Mouse (Mus musculus): ENCODE measurements around the gene Oat. TPM values are rescaled to one million over a fixed set of nuclear protein-coding genes. Genes with fewer than 3 reads are reported as not detected.

The Oat gene
- 139 and 155 TPM in 2 replicates for polyA plus RNA-seq (2015; fragmentation: Nextera tagmentation; extraction: Ambion mirVana)

- Histone ChIP-seq H3K4me1 (replicated peaks; ENCODE audit: control insufficient read depth, insufficient read depth) (peaks cover 10% of the 10 kb centered on the region), H3K27ac (replicated peaks) (peak within 1 kb of the TSS; percentile 99), H3K4me3 (ENCODE audit: low read depth, low read length) (peak within 1 kb of the TSS; percentile 65), H3K9ac (ENCODE audit: low read length) (peak within 1 kb of the TSS; percentile 84), H3K9me3 (ENCODE audit: control insufficient read depth, low read length) (no peaks in the 10 kb centered on the region), H3K27me3 (ENCODE audit: control insufficient read depth, insufficient read depth, low read length) (no peaks in the 10 kb centered on the region), H3K4me2 (replicated peaks; ENCODE audit: low read depth) (peak within 1 kb of the TSS; percentile 77), H3K36me3 (ENCODE audit: control insufficient read depth, insufficient read depth, low read length) (no peaks in the 10 kb centered on the region)
- DNase-seq (ENCODE audit: low spot score) (peak; percentile 97), ATAC-seq (ENCODE audit: low FRiP score, low TSS enrichment) (peak; percentile 97)
- TF ChIP-seq EP300 (optimal IDR thresholded peaks at IDR 0.05) (no peak), CTCF (IDR thresholded peaks at IDR 0.05; ENCODE audit: low read depth) (no peak)
- under 1% methylated on average over 48 of the region's 49 CpGs for WGBS
These were observed at the start of gene Oat for GRCm38 (mm10) chr7:132576116-132576650. Gene Oat, minus strand, starts transcription at chr7:132576398.

- TF ChIP-seq CTCF (IDR thresholded peaks at IDR 0.05; ENCODE audit: low read depth), result no peak
- no peak for TF ChIP-seq EP300 (optimal IDR thresholded peaks at IDR 0.05)
- no peak for DNase-seq (ENCODE audit: low spot score)
- Histone ChIP-seq H3K4me1 (replicated peaks; ENCODE audit: control insufficient read depth, insufficient read depth) (no peaks in the 10 kb centered on the region), H3K4me2 (replicated peaks; ENCODE audit: low read depth) (no peak overlapping the region), H3K27ac (replicated peaks) (no peak overlapping the region), H3K9me3 (ENCODE audit: control insufficient read depth, low read length) (no peaks in the 10 kb centered on the region), H3K27me3 (ENCODE audit: control insufficient read depth, insufficient read depth, low read length) (no peaks in the 10 kb centered on the region), H3K4me3 (ENCODE audit: low read depth, low read length) (no peak overlapping the region), H3K36me3 (ENCODE audit: control insufficient read depth, insufficient read depth, low read length) (no peaks in the 10 kb centered on the region), H3K9ac (ENCODE audit: low read length) (no peak overlapping the region)
- no peak for ATAC-seq (ENCODE audit: low FRiP score, low TSS enrichment)
- WGBS, result 81% methylated on average over 10 of the region's 10 CpGs
These were observed 48.0 kb upstream of the Oat start for GRCm38 (mm10) chr7:132624161-132624560.

DNA sequence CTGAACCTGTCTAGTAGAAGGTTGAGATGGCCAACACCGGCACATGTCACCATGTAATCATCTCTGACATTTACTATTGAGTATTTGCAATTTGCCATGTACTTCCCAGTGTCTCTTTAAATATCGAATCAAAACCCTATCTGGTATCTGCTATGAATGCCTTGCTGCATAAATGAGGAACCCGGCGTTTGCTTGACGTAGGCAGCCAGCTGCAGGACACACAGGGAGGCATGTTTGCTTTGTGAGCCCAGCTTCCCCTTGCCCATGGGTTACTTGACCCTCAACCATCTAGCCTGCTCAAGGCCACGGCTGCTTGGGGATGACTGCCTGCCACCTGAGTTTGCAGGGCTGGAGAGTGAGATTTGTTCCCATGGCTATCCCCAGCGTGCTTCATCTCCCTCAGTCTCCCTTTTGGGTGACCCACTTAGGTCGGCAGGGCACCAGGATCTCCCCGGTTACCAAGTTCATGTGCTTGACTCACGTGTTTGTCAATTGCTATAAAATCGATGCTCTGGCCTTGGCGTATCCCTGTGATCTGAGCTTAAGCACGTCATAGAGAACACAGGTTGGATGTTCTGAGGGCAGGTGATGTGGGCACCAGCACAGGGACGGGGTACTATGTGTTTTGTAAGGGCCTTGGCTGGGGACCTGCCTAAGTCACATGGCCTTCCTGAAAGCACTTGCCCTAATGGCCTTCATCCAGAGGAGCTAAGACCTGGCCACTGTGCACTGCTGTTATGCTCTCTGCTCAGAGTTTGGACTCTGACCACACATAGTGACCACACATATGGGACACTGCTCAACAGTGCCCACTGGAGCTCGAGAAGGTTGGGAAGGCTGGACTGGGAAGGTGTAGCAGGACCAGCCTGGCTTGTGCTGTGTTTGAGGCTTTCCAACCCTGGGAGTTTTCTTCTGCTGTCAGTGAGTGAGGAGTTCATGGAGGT is 44.0 kb upstream of the Oat start:
- TF ChIP-seq CTCF (IDR thresholded peaks at IDR 0.05; ENCODE audit: low read depth), result no peak
- no peak for TF ChIP-seq EP300 (optimal IDR thresholded peaks at IDR 0.05)
- no peak overlapping the region for H3K27ac ChIP-seq (replicated peaks)
- peak; percentile 51; the same call in 1 of the 2 replicates for ATAC-seq (ENCODE audit: low FRiP score, low TSS enrichment)
- DNase-seq (ENCODE audit: low spot score), result no peak
- 86% methylated on average over 15 of the region's 15 CpGs for WGBS
- H3K9me3 ChIP-seq (ENCODE audit: control insufficient read depth, low read length), result no peaks in the 10 kb centered on the region
- H3K36me3 ChIP-seq (ENCODE audit: control insufficient read depth, insufficient read depth, low read length), result no peaks in the 10 kb centered on the region
- no peak overlapping the region for H3K9ac ChIP-seq (ENCODE audit: low read length)
- no peaks in the 10 kb centered on the region for H3K4me1 ChIP-seq (replicated peaks; ENCODE audit: control insufficient read depth, insufficient read depth)
- no peaks in the 10 kb centered on the region for H3K27me3 ChIP-seq (ENCODE audit: control insufficient read depth, insufficient read depth, low read length)
- H3K4me3 ChIP-seq (ENCODE audit: low read depth, low read length), result no peak overlapping the region
- H3K4me2 ChIP-seq (replicated peaks; ENCODE audit: low read depth), result no peak overlapping the region

- no peaks in the 10 kb centered on the region for H3K4me1 ChIP-seq (replicated peaks; ENCODE audit: control insufficient read depth, insufficient read depth)
- no peaks in the 10 kb centered on the region for H3K27me3 ChIP-seq (ENCODE audit: control insufficient read depth, insufficient read depth, low read length)
- H3K9ac ChIP-seq (ENCODE audit: low read length), result no peak overlapping the region
- H3K4me2 ChIP-seq (replicated peaks; ENCODE audit: low read depth), result no peak overlapping the region
- no peak for ATAC-seq (ENCODE audit: low FRiP score, low TSS enrichment)
- H3K9me3 ChIP-seq (ENCODE audit: control insufficient read depth, low read length), result no peaks in the 10 kb centered on the region
- no peaks in the 10 kb centered on the region for H3K36me3 ChIP-seq (ENCODE audit: control insufficient read depth, insufficient read depth, low read length)
- DNase-seq (ENCODE audit: low spot score), result no peak
- TF ChIP-seq EP300 (optimal IDR thresholded peaks at IDR 0.05) (no peak), CTCF (IDR thresholded peaks at IDR 0.05; ENCODE audit: low read depth) (no peak)
- no peak overlapping the region for H3K4me3 ChIP-seq (ENCODE audit: low read depth, low read length)
- 90% methylated on average over 8 of the region's 8 CpGs for WGBS
- no peak overlapping the region for H3K27ac ChIP-seq (replicated peaks)
These were observed 43.4 kb upstream of the Oat start for GRCm38 (mm10) chr7:132619549-132619948.

- TF ChIP-seq EP300 (optimal IDR thresholded peaks at IDR 0.05), result no peak
- no peak for TF ChIP-seq CTCF (IDR thresholded peaks at IDR 0.05; ENCODE audit: low read depth)
- 81% methylated on average over 5 of the region's 5 CpGs for WGBS
- H3K27ac ChIP-seq (replicated peaks), result no peak overlapping the region
- ATAC-seq (ENCODE audit: low FRiP score, low TSS enrichment) (no peak), DNase-seq (ENCODE audit: low spot score) (no peak)
- H3K9me3 ChIP-seq (ENCODE audit: control insufficient read depth, low read length), result no peaks in the 10 kb centered on the region
- no peaks in the 10 kb centered on the region for H3K4me1 ChIP-seq (replicated peaks; ENCODE audit: control insufficient read depth, insufficient read depth)
- no peak overlapping the region for H3K9ac ChIP-seq (ENCODE audit: low read length)
- no peaks in the 10 kb centered on the region for H3K27me3 ChIP-seq (ENCODE audit: control insufficient read depth, insufficient read depth, low read length)
- no peak overlapping the region for H3K4me2 ChIP-seq (replicated peaks; ENCODE audit: low read depth)
- H3K36me3 ChIP-seq (ENCODE audit: control insufficient read depth, insufficient read depth, low read length), result no peaks in the 10 kb centered on the region
- H3K4me3 ChIP-seq (ENCODE audit: low read depth, low read length), result no peak overlapping the region
These were observed 40.9 kb upstream of the Oat start for GRCm38 (mm10) chr7:132617021-132617564.
